Mouse (Mus musculus) B cell, adult 2 months (primary cell): ENCODE results near the gene Hs3st6.
"Not testable (repeated sequence)": the region's sequence is repeated elsewhere in the genome, so short reads cannot be mapped to it uniquely, and the experiment has no call there.

Experiments
- DNase-seq, 2 experiments: peaks; one replicate each; pipeline ENCODE4 v3.0.0; 2022

Gene Hs3st6

GRCm38 (mm10) chr17:24752415-24753394, at the start of gene Hs3st6:
Gene Hs3st6 (plus strand): TSS chr17:24752988.
- DNase-seq: peak; percentile 33 to 37

- no peak for DNase-seq
Measured at GRCm38 (mm10) chr17:24705821-24706220, 47.0 kb upstream of the Hs3st6 start.

DNA sequence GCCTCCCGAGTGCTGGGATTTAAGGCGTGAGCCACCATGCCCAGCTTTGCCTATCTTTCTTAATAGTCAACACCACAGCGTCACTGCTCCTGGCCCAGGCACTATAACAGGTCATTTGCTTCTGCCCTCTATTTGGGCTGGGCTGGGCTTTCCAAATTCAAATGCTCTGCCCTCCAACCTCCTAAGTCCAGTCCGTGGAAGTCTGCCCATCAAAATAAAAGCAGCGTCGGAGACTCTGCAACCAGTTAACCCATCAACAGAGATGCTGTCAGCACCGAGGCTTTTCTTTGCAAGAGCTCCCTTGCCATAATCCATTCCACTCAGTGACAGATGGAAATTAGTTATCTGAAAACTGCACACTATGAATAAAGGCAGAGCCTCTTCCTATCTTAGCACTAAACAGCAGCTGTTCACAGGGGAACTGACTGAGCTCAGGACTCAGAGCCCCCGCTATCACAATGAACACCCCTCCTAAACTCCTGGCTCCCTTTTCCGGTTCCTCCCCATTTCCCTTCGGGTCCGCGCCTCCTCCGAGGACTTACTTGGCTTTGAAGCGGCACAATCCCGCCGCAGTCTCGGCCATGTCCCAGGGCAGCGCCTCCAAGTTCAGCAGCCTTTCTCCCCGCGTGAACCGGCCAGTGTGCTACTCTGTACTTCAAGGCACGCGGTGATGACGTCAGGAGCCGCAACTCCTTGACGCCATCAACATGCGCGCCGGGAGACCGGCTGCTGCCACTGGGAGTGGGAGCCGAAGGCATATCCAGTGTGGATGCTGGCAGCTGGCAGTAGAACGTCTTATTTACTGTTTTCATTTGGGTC, 45.6 kb upstream of the Hs3st6 start, which contains the start of gene Tbl3:
Gene Tbl3 (minus strand): TSS at position 679 of the 819 bp plus-strand sequence.
- DNase-seq: peak; percentile 95

- peak in 1 of 2 experiments; percentile 41 for DNase-seq
Measured at GRCm38 (mm10) chr17:24707801-24708425, 44.9 kb upstream of the Hs3st6 start.

GRCm38 (mm10) chr17:24708646-24709045, 44.1 kb upstream of the Hs3st6 start:
- no peak for DNase-seq

DNA sequence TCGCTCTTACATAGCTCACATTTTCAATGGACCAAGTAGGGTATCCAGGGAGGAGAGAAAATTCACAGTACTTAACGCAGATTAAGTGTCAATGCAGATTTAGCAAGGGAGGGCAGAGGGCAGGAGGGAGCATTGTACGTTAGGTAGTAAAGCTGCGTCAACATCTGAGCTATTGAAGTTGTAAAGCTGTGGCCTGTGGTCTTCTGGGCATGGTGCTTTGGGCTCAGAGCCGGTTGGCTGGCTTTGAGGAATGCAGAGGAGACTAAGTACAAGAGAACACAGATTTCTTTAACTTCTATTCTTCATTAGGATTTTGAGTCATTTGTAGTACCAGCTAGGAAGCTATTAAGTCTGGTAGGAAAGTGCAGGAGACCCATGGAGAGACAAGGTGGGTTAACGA, 37.2 kb upstream of the Hs3st6 start:
- DNase-seq: no peak

DNA sequence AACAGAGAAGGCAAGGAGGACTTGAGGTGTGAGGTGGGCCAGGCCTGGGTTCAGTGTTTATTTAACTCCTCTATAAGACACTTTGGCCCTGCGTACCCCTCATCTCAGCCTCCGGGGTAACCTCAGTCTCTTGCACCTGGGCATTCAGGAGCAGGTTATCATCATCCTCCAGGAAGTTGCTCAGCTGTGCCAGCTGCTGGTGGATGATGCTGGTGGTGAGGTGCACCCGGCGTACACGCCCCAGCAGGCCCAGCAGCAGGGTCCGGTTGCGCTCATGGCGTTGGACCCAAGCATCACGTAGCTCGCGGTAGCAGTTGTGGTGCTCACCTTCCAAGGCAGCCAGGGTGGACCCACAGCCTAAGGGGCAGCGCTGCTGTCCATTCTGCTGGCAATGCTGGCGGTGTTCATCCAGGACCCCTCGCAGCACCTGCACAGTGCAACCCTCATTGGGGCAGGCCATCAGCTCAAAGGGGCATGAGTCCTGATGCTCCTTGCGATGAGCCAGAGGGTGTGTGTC, 36.6 kb upstream of the Hs3st6 start:
- no peak for DNase-seq

GRCm38 (mm10) chr17:24717943-24718342, 34.8 kb upstream of the Hs3st6 start, which contains the start of the genes Rnf151 and Rps2:
Gene Rnf151 (minus strand): TSS chr17:24718063.
Gene Rps2 (plus strand): TSS chr17:24718116.
- DNase-seq: no peak

GRCm38 (mm10) chr17:24718938-24719337, 33.9 kb upstream of the Hs3st6 start:
- not testable (repeated sequence) for DNase-seq

DNA sequence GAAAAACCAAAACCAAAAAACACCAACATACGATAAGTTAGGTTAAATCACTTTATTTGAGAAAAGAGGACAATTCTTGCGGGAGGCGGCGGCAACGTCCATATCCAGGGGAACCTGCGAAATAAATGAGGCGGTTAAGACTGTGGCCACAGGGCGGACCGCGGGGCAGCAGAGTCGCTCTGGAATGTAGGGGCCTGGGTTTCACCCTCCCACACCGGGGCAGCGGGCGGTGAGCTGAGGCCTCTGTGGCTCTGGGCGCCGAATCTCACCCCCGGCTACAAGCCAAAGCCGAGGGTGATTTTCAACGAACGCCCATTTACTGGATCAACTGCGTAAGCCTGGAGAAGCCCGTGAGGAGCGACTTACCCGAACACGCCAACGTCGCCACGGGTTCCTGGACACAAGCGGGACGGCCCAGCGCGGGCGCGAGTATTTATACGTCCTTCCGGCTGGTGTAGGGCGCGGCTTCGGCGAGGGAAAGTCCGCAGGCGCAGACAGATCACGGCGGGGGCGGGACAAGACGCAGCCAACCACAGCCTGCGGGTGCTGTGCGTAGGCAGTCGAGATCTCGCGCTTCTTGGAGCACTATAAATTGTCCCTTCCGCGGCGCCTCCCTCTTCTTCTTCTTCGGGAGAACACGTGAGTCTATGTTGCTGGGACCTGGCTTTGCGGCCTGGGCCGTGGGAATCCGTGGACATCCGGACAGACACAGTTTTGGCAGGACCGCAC, 33.1 kb upstream of the Hs3st6 start:
- DNase-seq: peak; percentile 96 to 97

GRCm38 (mm10) chr17:24720616-24721015, 32.2 kb upstream of the Hs3st6 start:
- peak in 1 of 2 experiments; percentile 23 for DNase-seq

DNA sequence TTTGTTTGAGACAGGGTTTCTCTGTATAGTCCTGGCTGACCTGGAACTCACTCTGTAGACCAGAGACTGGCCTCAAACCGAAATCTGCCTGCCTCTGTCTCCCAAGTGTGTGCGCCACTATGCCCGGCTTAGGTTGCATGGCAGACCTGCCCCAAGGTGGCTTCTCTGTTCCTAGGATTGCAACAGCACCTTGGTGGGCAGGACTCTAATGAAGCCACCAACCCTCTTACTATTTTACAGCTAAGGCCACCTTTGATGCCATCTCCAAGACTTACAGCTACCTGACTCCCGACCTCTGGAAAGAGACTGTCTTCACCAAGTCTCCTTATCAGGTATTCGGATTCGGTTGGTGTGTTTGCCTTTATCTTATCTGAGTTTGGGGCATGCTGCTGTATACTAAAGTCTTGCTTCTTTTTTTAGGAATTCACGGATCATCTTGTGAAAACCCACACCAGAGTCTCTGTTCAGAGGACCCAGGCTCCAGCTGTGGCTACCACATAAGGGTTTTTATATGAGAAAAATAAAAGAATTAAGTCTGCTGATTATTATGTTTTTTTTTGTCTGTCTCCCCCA, 31.3 kb upstream of the Hs3st6 start:
- not testable (repeated sequence) for DNase-seq

DNA sequence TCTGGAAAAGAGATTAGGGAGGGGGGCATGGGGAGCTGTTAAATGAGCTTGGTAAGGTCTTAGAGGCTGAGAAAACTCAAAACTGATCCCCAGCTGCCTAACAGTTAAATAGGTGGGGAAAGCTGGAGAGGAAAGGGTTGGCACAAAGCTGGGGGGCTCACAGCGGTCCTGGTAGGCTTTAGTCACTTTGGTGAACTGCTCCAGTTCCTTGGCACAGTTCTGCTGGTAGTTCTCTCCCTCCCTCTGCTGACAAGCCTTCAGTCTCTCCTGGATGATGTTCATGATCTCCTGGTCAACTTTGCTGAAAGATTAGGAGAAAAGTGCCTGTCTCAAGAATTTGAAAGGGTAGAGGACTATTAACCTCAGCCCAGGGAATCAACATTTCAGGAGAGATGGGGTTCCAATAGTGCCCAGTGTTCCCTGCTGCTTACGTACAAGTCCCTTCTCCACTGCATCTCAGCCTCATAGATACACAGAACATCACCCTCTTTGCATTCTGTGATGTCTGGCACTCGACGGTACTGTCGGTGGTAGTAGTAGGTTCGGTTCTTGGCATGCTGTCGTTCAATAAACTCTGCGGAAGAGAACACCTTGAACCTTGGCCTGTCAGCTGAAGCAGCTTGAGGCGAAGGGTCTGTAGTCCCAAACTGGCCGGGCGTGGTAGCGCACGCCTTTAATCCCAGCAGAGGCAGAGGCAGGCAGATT, 30.4 kb upstream of the Hs3st6 start:
- no peak for DNase-seq

DNA sequence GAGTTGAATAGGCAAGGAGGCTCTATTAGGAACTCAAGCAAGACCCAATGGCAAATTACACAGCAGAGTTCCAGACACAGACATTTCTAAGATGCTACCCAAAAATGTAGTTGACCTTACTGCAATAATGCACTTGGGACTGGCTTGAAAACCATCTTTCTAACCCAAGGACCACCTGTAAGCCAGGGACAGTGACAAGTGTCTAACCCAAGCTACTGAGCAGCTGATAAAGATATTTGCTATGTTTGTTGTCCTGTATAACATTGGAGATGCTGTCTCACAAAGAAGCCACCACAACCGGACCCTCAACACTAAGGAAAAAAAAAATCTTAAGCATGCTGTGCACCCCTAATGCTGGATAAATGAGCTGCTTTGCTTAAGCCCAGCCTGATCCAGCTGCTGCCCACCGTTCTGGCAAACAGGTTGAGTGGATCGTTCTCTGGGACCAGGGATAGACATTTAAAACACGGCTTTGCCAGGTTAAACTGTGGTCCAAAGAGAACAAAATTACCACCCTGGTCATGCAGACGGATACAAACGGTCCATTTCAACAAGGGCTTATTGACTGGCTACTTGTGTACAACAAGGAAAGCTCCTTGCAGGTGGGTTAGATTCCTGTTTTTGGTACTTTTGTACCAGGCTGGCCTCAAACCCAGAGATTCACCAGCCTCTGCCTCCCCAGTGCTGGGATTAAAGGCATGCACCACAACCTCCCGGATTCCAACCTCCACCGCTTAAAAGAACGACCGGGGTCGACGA, 29.5 kb upstream of the Hs3st6 start:
- DNase-seq: no peak

DNA sequence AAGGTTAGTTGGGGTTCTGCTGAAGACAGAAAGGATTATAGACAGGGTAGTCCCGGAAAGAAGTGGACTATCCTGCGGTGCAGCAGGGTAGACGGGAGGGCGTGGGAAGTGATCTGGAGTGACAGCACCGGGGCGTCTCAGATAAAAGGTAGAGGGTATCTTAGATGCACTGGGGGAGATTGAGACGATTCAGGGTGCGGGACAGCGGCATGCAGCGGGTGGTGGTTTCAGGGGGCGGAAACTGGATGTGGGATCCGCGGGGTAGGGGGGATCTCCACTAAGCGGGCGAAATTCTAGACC, 29.0 kb upstream of the Hs3st6 start:
- no peak for DNase-seq

- DNase-seq: peak; percentile 98
Measured at GRCm38 (mm10) chr17:24724184-24724583, 28.6 kb upstream of the Hs3st6 start, which contains the start of gene Ndufb10. Gene Ndufb10 (minus strand): TSS chr17:24724478.

- no peak for DNase-seq
Measured at GRCm38 (mm10) chr17:24725637-24726390, 27.0 kb upstream of the Hs3st6 start.

GRCm38 (mm10) chr17:24727618-24728017, 25.2 kb upstream of the Hs3st6 start, which contains the start of gene Rpl3l:
Gene Rpl3l (plus strand): TSS chr17:24727820.
- DNase-seq: no peak

DNA sequence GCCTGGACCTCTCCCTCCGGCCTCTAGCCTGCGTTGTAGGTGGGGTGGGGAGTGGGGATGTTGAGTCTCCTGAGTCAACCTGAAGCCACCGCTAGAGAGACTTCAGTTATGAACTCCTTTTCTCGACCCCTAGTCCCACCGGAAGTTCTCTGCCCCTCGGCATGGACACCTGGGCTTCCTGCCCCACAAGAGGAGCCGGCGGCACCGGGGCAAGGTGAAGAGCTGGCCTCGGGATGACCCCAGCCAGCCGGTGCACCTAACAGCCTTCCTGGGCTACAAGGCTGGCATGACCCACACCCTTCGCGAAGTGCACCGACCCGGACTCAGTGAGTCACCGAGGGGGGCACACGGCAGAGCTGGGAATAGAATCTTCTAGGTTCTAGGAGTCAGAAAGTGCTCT, 24.6 kb upstream of the Hs3st6 start:
- DNase-seq: no peak
